Mouse (Mus musculus) neural tube, embryonic 12.5 days (tissue): ENCODE measurements around the gene Cdipt. TPM values are rescaled to one million over a fixed set of nuclear protein-coding genes. Genes with fewer than 3 reads are reported as not detected.

Experiments used
- ATAC-seq: fragments of 200-750 bp; cut with Nextera tagmentation; 2 replicates; pipeline ENCODE4 v1.8.0; 2017; ENCODE audit warnings: low read depth, mild to moderate bottlenecking, moderate TSS enrichment, moderate library complexity; ENCODE audit not compliant: low FRiP score
- H3K27ac ChIP-seq: fragments of 300-500 bp; sonication (generic); 2 replicates; pipeline ENCODE4 v1.5.1; 2016
- H3K27me3 ChIP-seq: fragments of 300-500 bp; sonication (generic); replicated peaks from 2 replicates; pipeline ENCODE4 v1.6.1; 2016; ENCODE audit warnings: mild to moderate bottlenecking
- H3K36me3 ChIP-seq: fragments of 300-500 bp; sonication (generic); 2 replicates; pipeline ENCODE4 v1.6.1; 2016; ENCODE audit warnings: mild to moderate bottlenecking
- H3K4me1 ChIP-seq: fragments of 300-500 bp; sonication (generic); 2 replicates; pipeline ENCODE4 v1.6.1; 2016
- H3K4me2 ChIP-seq: fragments of 300-500 bp; sonication (generic); replicated peaks from 2 replicates; pipeline ENCODE4 v1.6.1; 2016; ENCODE audit warnings: mild to moderate bottlenecking
- H3K4me3 ChIP-seq: fragments of 300-500 bp; sonication (generic); 2 replicates; pipeline ENCODE4 v1.5.1; 2016
- H3K9ac ChIP-seq: fragments of 300-500 bp; sonication (generic); 2 replicates; pipeline ENCODE4 v1.6.1; 2016; ENCODE audit warnings: mild to moderate bottlenecking
- H3K9me3 ChIP-seq: fragments of 300-500 bp; sonication (generic); 2 replicates; pipeline ENCODE4 v1.6.1; 2016; ENCODE audit warnings: mild to moderate bottlenecking
- WGBS: fragments of 180-500 bp; shearing (Covaris S2); methylation state at CpG from one replicate; pipeline ENCODE4 v1.1.7; 2016; 5-methylcytosine and 5-hydroxymethylcytosine counted together
- polyA plus RNA-seq: library from polyadenylated mRNA; unstranded; fragments of >200 nt; fragmentation: Nextera tagmentation; extraction: Ambion mirVana; gene quantifications from 2 replicates; pipeline ENCODE4 v1.2.1, GENCODE M21; 2016

The Cdipt gene
- polyA plus RNA-seq, 1 experiment from 2014 or later = 101 TPM

GRCm38 (mm10) chr7:127021563-127022527 lies 46.1 kb downstream of the Cdipt start:
- WGBS = 39% methylated on average over 5 of the region's 5 CpGs
- Histone ChIP-seq H3K27me3 (no peaks in the 10 kb centered on the region), H3K4me3 (peak overlapping the region; percentile 44; the same call in 1 of the 2 replicates), H3K9ac (peak overlapping the region; percentile 69), H3K4me1 (peaks cover 72% of the 10 kb centered on the region), H3K4me2 (peak overlapping the region; percentile 98), H3K36me3 (peaks cover 33% of the 10 kb centered on the region), H3K27ac (0 out of 2 replicates have a peak overlapping the region, but pooled peaks have one; percentile 57), H3K9me3 (no peaks in the 10 kb centered on the region)
- ATAC-seq = no peak

DNA sequence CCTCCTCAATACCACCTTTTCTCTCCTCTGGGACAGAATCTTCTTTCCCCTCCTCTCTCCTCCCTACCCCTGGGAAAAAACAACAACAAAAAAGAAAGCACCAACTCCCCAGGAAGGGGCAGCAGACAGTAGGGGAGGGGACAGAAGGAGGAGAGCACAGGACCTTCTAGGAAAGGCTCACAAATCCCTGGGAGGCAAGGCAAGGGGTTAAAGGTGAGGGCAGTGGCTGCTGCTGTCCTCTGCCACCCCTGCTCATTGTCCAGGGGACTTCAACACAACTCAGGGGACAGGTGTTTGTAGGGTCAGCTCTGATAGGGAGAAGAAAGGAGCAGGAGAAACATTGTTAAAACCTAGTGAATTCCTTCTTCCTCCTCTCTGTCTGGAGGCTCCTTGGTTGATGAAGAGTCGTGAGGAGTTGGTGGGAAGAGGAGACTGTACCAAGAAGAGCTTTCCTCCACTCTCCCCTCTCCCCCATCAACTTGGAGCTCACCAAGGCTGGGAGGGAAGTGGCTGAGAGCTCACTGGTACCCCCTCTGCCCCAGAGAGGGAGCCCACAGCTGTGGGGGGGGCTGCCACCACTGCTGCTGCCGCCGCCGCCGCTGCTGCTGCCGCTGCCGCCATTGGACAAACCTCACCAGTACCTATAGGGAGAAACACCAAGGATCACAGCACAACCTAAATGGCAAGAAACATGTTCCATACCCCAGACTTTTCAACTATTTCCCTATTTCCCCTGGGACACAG lies 47.0 kb downstream of the Cdipt start:
- Histone ChIP-seq H3K36me3 (peaks cover 33% of the 10 kb centered on the region), H3K4me2 (peak overlapping the region; percentile 98), H3K9ac (peak overlapping the region; percentile 89), H3K27ac (no peak overlapping the region), H3K4me1 (peaks cover 72% of the 10 kb centered on the region), H3K27me3 (no peaks in the 10 kb centered on the region), H3K9me3 (no peaks in the 10 kb centered on the region), H3K4me3 (peak overlapping the region; percentile 98; the same call in 1 of the 2 replicates)
- WGBS = 83% methylated on average over 7 of the region's 7 CpGs
- ATAC-seq = no peak

GRCm38 (mm10) chr7:127023272-127023691 lies 47.6 kb downstream of the Cdipt start:
- H3K9ac ChIP-seq = peak overlapping the region; percentile 89
- H3K27me3 ChIP-seq = no peaks in the 10 kb centered on the region
- peak overlapping the region; percentile 98 for H3K4me2 ChIP-seq
- peaks cover 35% of the 10 kb centered on the region for H3K36me3 ChIP-seq
- no peaks in the 10 kb centered on the region for H3K9me3 ChIP-seq
- no peak overlapping the region; the same call in 1 of the 2 replicates for H3K27ac ChIP-seq
- WGBS = 79% methylated on average over 13 of the region's 13 CpGs
- peak overlapping the region; percentile 98 for H3K4me3 ChIP-seq
- H3K4me1 ChIP-seq = peaks cover 72% of the 10 kb centered on the region
- ATAC-seq = no peak

- Histone ChIP-seq H3K4me1 (peaks cover 65% of the 10 kb centered on the region), H3K4me3 (peak overlapping the region; percentile 98), H3K27ac (no peak overlapping the region), H3K9ac (peak overlapping the region; percentile 89), H3K36me3 (peaks cover 43% of the 10 kb centered on the region), H3K27me3 (no peaks in the 10 kb centered on the region), H3K9me3 (no peaks in the 10 kb centered on the region), H3K4me2 (peak overlapping the region; percentile 98)
- ATAC-seq = no peak
- 39% methylated on average over 19 of the region's 19 CpGs for WGBS
Observed at GRCm38 (mm10) chr7:127023896-127024690, 48.4 kb downstream of the Cdipt start.

DNA sequence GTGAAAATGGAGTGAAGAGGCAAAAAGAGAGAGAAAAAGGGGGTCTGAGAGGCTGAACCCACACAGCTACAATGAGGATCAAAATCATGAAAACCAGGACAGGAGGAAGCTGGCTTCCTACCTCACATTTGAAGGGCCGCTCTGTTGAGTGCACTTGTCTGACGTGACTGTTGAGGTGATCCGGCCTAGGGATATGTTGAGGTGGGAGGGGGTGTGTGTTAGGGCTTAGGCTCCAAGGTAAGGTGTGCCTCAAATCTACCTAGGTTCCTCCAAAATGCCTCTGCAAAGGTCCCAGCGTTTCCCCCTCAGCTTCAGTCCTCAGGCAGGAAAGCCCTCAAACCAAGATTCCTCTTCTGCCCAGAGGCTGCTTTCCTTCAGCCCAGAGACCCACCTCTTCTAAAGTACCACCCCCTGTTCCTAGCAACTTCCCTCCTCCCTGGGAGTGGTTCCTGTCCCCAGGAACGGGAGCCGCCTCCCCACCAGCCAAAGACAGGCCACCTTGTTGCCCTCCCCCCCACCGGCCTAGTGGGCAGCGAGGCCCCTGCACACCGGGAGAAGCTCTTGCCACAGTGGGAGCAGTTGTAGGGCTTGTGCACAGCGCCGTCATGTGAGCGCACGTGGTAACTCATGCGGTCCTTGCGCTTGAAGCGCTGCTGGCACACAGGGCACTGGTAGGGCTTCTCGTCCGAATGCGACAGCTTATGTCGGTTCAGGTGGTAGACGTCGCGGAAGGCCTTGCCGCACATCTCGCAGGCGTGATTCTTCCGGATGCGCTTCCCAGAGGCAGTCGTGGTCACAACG lies 49.2 kb downstream of the Cdipt start:
- Histone ChIP-seq H3K4me2 (peak overlapping the region; percentile 98), H3K27ac (peak overlapping the region; percentile 98), H3K9ac (peak overlapping the region; percentile 89), H3K4me1 (peaks cover 59% of the 10 kb centered on the region), H3K4me3 (peak overlapping the region; percentile 98), H3K36me3 (peaks cover 46% of the 10 kb centered on the region), H3K9me3 (no peaks in the 10 kb centered on the region), H3K27me3 (no peaks in the 10 kb centered on the region)
- under 1% methylated on average over 30 of the region's 30 CpGs for WGBS
- peak; percentile 30; the same call in 1 of the 2 replicates for ATAC-seq

DNA sequence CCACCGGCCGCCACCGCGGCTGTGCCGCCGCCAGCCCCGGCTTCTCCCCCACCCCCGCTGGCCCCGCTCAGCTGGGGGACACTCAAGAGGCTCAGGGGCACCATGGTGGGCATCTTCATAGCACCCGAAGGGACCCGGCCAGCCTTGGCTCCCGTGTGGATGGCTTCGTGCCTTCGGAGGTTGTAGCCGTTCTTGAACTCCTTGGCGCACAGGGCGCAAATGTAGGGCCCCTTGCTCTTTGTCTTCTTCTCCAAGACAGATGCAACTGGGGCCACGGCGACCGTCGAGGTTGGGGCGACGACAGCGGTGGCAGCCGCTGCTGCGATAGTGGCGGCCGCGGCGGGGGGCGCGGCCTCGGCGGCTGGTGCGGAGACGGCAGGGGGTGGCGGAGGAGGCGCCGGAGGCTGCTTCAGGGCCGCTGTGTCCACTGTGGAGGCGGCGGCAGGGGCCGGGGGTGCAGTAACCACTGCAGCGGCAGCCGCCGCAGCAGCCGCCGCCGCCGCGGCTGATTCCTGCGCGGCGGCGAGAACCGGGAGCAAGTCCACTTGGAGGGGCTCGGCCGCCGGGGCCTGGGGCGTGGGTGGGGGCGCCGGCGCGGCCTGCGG lies 49.9 kb downstream of the Cdipt start:
- ATAC-seq = 0 out of 2 replicates have a peak, but pooled peaks have one; percentile 2
- WGBS = under 1% methylated on average over 59 of the region's 65 CpGs
- H3K9ac ChIP-seq = peak overlapping the region; percentile 89
- H3K4me2 ChIP-seq = peak overlapping the region; percentile 98
- peaks cover 53% of the 10 kb centered on the region for H3K36me3 ChIP-seq
- no peaks in the 10 kb centered on the region for H3K9me3 ChIP-seq
- peak overlapping the region; percentile 98 for H3K4me3 ChIP-seq
- H3K4me1 ChIP-seq = peaks cover 52% of the 10 kb centered on the region
- H3K27me3 ChIP-seq = no peaks in the 10 kb centered on the region
- H3K27ac ChIP-seq = peak overlapping the region; percentile 98

DNA sequence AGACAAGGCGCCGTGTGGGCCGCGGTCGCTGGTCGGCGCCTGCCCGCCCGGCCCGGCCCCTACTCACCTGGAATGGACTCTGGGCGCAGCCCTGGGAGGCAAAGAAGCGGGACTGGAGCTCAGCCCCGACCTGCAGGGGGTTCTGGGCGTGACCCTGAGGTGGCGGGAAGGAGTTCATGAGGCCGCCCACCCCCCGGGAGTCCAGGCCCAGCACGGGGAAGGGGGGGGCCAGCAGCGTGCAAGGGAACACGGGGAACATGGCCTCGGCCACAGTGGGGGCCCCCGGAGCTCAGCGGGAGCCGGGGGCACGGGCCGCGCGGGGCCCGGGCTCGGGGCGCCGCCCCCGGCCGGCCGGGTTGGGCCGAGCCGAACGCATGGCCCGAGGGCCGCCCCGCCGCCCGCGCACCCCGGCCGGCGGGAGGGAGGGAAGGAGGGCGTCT lies 50.5 kb downstream of the Cdipt start:
- peak; percentile 21 for ATAC-seq
- H3K36me3 ChIP-seq = peaks cover 58% of the 10 kb centered on the region
- no peaks in the 10 kb centered on the region for H3K9me3 ChIP-seq
- H3K4me1 ChIP-seq = peaks cover 47% of the 10 kb centered on the region
- peak overlapping the region; percentile 89 for H3K9ac ChIP-seq
- peak overlapping the region; percentile 98 for H3K27ac ChIP-seq
- H3K4me3 ChIP-seq = peak overlapping the region; percentile 98
- no peaks in the 10 kb centered on the region for H3K27me3 ChIP-seq
- peak overlapping the region; percentile 98 for H3K4me2 ChIP-seq
- under 1% methylated on average over 47 of the region's 48 CpGs for WGBS

- H3K27ac ChIP-seq = peak overlapping the region; percentile 98
- peaks cover 43% of the 10 kb centered on the region for H3K4me1 ChIP-seq
- peak overlapping the region; percentile 98 for H3K4me2 ChIP-seq
- peak; percentile 8; the same call in 1 of the 2 replicates for ATAC-seq
- H3K4me3 ChIP-seq = peak overlapping the region; percentile 98
- 3% methylated on average over 5 of the region's 48 CpGs for WGBS
- H3K27me3 ChIP-seq = no peaks in the 10 kb centered on the region
- no peaks in the 10 kb centered on the region for H3K9me3 ChIP-seq
- H3K36me3 ChIP-seq = peaks cover 61% of the 10 kb centered on the region
- H3K9ac ChIP-seq = peak overlapping the region; percentile 89
Observed at GRCm38 (mm10) chr7:127026616-127026983, 50.9 kb downstream of the Cdipt start.

GRCm38 (mm10) chr7:127026984-127027726 lies 51.4 kb downstream of the Cdipt start, which contains the start of gene Maz:
Gene Maz, minus strand, starts transcription at chr7:127027037.
- Histone ChIP-seq H3K9me3 (no peaks in the 10 kb centered on the region), H3K36me3 (peaks cover 63% of the 10 kb centered on the region), H3K4me2 (peak within 1 kb of the TSS; percentile 98), H3K27ac (peak within 1 kb of the TSS; percentile 98), H3K4me1 (peaks cover 38% of the 10 kb centered on the region), H3K4me3 (peak within 1 kb of the TSS; percentile 98), H3K27me3 (no peaks in the 10 kb centered on the region), H3K9ac (peak within 1 kb of the TSS; percentile 89)
- WGBS = under 1% methylated on average over 51 of the region's 63 CpGs
- ATAC-seq = peak; percentile 88

GRCm38 (mm10) chr7:127027885-127028284 lies 52.2 kb downstream of the Cdipt start:
- Histone ChIP-seq H3K4me3 (peak overlapping the region; percentile 98), H3K9me3 (no peaks in the 10 kb centered on the region), H3K9ac (peak overlapping the region; percentile 61), H3K4me2 (peak overlapping the region; percentile 76), H3K27ac (peak overlapping the region; percentile 98), H3K27me3 (no peaks in the 10 kb centered on the region), H3K4me1 (peaks cover 30% of the 10 kb centered on the region), H3K36me3 (peaks cover 63% of the 10 kb centered on the region)
- no peak for ATAC-seq
- WGBS = 68% methylated on average over 8 of the region's 8 CpGs
